ENCODE assay signal across 29 mouse cellular contexts in the genomic region with DNA sequence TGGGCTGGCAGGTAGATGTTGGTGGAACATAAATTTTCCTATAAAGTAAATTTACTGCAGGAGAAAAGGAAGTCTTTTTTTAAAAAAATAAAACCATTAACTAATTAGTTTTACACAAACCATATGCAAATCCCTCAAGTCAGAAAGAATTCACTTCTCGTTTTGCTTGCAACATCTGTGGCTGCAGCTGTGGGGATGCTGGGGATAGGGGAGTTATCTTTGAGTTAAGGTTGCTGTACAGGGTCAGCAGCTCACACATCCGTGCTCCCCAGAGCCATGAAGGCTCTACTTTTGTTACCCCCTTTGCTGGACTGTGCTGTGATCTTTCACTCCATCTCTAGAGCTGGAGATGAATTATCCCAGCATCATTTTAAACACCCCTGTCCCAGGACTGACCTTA. TPM values are rescaled to one million over a fixed set of nuclear protein-coding genes. Genes with fewer than 3 reads are reported as not detected.
DNase-seq lines count a peak whose midpoint lies in the region; ATAC-seq and TF ChIP-seq lines count a peak whose summit lies in the region.
"Had no signal": no experiment of that assay in that cellular context is flagged by ENCODE, and none has a peak within 500 bp of the region (broad histone marks: within the 10 kb centered on the region; RNA-seq: fewer than 3 reads in every experiment).

No protein-coding gene starts in this region.

- no peak overlapping the region for H3K27ac ChIP-seq in embryonic facial prominence, embryonic 14.5 days (replicated peaks; ENCODE audit: low read depth, low read length)
- H3K27ac ChIP-seq in embryonic facial prominence, embryonic 10.5 days (replicated peaks): no peak overlapping the region
- no peak overlapping the region for H3K27ac ChIP-seq in heart, embryonic 10.5 days
- H3K27ac ChIP-seq in CH12.LX (ENCODE audit: insufficient read depth, low read depth): no peak overlapping the region
- H3K27ac ChIP-seq: embryonic facial prominence, embryonic 13.5 days; forebrain, embryonic 10.5 days; forebrain, embryonic 12.5 days had no signal

- in situ Hi-C loops in CH12.LX (cut with MboI; ENCODE audit: low pct_ligation_motif_present, low pct_unique_long_range_greater_than_20kb, low sequenced_read_pairs): no loop called here

- TF ChIP-seq POLR2A in CH12.LX (IDR thresholded peaks at IDR 0.05; ENCODE audit: low read depth, low read length): no peak

- peak; percentile 26 for DNase-seq in embryonic facial prominence, embryonic 14.5 days (ENCODE audit: low spot score)
- no peak for DNase-seq in embryonic facial prominence, embryonic 10.5 days (ENCODE audit: low spot score)
- DNase-seq in heart, embryonic 10.5 days (ENCODE audit: low spot score): peak; percentile 68
- no peak for DNase-seq in heart, postnatal 14 days
- DNase-seq in CH12.LX (ENCODE audit: extremely low read depth): peak; percentile 54
- DNase-seq: adrenal gland, adult 8-10 months; adrenal gland, postnatal 14 days; adrenal gland, postnatal 36 days; B cell, adult 2 months; cerebellum, adult 11-12 months; cerebellum, adult 2 months; cerebellum, adult 9-10 months; cerebellum, postnatal 10 days; cerebellum, postnatal 25 days had no signal

- no peaks in the 10 kb centered on the region for H3K79me2 ChIP-seq in CH12.LX (replicated peaks; ENCODE audit: control insufficient read depth, extremely low read depth, insufficient read depth, poor library complexity, severe bottlenecking)

- H3K4me3 ChIP-seq in embryonic facial prominence, embryonic 14.5 days (ENCODE audit: low read depth, low read length): no peak overlapping the region
- no peak overlapping the region for H3K4me3 ChIP-seq in embryonic facial prominence, embryonic 10.5 days
- H3K4me3 ChIP-seq in heart, embryonic 10.5 days: no peak overlapping the region
- H3K4me3 ChIP-seq in CH12.LX (replicated peaks in 1 of 3; ENCODE audit: low read depth in 2 of 3, low read length in 2 of 3, poor library complexity in 1 of 3): no peak overlapping the region
- H3K4me3 ChIP-seq: embryonic facial prominence, embryonic 13.5 days; erythroblast, embryonic 14.5 days; forebrain, embryonic 10.5 days; forebrain, embryonic 12.5 days had no signal

- 25% methylated on average over 2 of the region's 2 CpGs for WGBS in embryonic facial prominence, embryonic 14.5 days
- WGBS in embryonic facial prominence, embryonic 10.5 days: 35% methylated on average over 2 of the region's 2 CpGs
- 51% methylated on average over 2 of the region's 2 CpGs for WGBS in heart, embryonic 10.5 days

- no peaks in the 10 kb centered on the region for H3K9me3 ChIP-seq in embryonic facial prominence, embryonic 14.5 days (ENCODE audit: control insufficient read depth, low read length)
- H3K9me3 ChIP-seq in embryonic facial prominence, embryonic 10.5 days: no peaks in the 10 kb centered on the region
- no peaks in the 10 kb centered on the region for H3K9me3 ChIP-seq in heart, embryonic 10.5 days
- H3K9me3 ChIP-seq in CH12.LX (replicated peaks; ENCODE audit: low read length): peaks cover 4% of the 10 kb centered on the region
- H3K9me3 ChIP-seq: embryonic facial prominence, embryonic 13.5 days; forebrain, embryonic 10.5 days; forebrain, embryonic 12.5 days had no signal

- no peak for TF ChIP-seq CTCF in CH12.LX (conservative IDR thresholded peaks at IDR 0.05 in 1 of 2, IDR thresholded peaks at IDR 0.05 in 1 of 2; ENCODE audit: low read depth in 2 of 2, low read length in 2 of 2)

- peak; percentile 60 for TF ChIP-seq EP300 in CH12.LX (IDR thresholded peaks at IDR 0.05; ENCODE audit: low read length)

- no peaks in the 10 kb centered on the region for H3K27me3 ChIP-seq in embryonic facial prominence, embryonic 14.5 days (replicated peaks; ENCODE audit: control insufficient read depth, insufficient read depth, low read length)
- H3K27me3 ChIP-seq in embryonic facial prominence, embryonic 10.5 days (replicated peaks; ENCODE audit: low read depth, poor library complexity, severe bottlenecking): no peaks in the 10 kb centered on the region
- H3K27me3 ChIP-seq in heart, embryonic 10.5 days (ENCODE audit: insufficient read depth, poor library complexity, severe bottlenecking): no peaks in the 10 kb centered on the region
- peaks cover 12% of the 10 kb centered on the region for H3K27me3 ChIP-seq in CH12.LX (replicated peaks)
- H3K27me3 ChIP-seq: embryonic facial prominence, embryonic 13.5 days; forebrain, embryonic 12.5 days; Patski had no signal

- ATAC-seq in embryonic facial prominence, embryonic 14.5 days (ENCODE audit: low read depth): no peak
- ATAC-seq in erythroblast, adult 5-6 weeks (replicated peaks; ENCODE audit: low FRiP score, poor library complexity, severe bottlenecking): no peak
- ATAC-seq: activated CD4-positive, CD25-positive, alpha-beta regulatory T cell, adult 4 months; CD4-positive, CD25-positive, alpha-beta regulatory T cell, adult 4 months; forebrain, embryonic 14.5 days; forebrain, embryonic 16.5 days; Patski had no signal

- intact Hi-C loops in heart, postnatal 14 days (cut with DNase I): no loop called here

- H3K36me3 ChIP-seq in embryonic facial prominence, embryonic 14.5 days (ENCODE audit: control insufficient read depth, insufficient read depth, low read length): no peaks in the 10 kb centered on the region
- H3K36me3 ChIP-seq in embryonic facial prominence, embryonic 10.5 days (replicated peaks): no peaks in the 10 kb centered on the region
- H3K36me3 ChIP-seq in heart, embryonic 10.5 days: no peaks in the 10 kb centered on the region
- no peaks in the 10 kb centered on the region for H3K36me3 ChIP-seq in CH12.LX (replicated peaks in 1 of 2; ENCODE audit: control insufficient read depth in 1 of 2, insufficient read depth in 1 of 2, low read length in 1 of 2)
- H3K36me3 ChIP-seq: embryonic facial prominence, embryonic 13.5 days; forebrain, embryonic 10.5 days; forebrain, embryonic 12.5 days had no signal

- dilution Hi-C loops in CH12.LX (cut with MboI; ENCODE audit: extremely low pct_ligation_motif_present, extremely low pct_unique_long_range_greater_than_20kb, low sequenced_read_pairs): no loop called here

- peaks cover 5% of the 10 kb centered on the region; the same call in 1 of the 2 replicates for H3K4me1 ChIP-seq in embryonic facial prominence, embryonic 14.5 days (ENCODE audit: control insufficient read depth, insufficient read depth, low read length)
- H3K4me1 ChIP-seq in embryonic facial prominence, embryonic 10.5 days: peaks cover 12% of the 10 kb centered on the region
- peaks cover 9% of the 10 kb centered on the region for H3K4me1 ChIP-seq in heart, embryonic 10.5 days
- H3K4me1 ChIP-seq in CH12.LX (ENCODE audit: control insufficient read depth in 1 of 2, insufficient read depth in 2 of 2): peaks cover 6 to 24% of the 10 kb centered on the region in 2 experiments
- H3K4me1 ChIP-seq: forebrain, embryonic 10.5 days; forebrain, embryonic 12.5 days had no signal

- H3K4me2 ChIP-seq in embryonic facial prominence, embryonic 14.5 days (ENCODE audit: low read depth, low read length): no peak overlapping the region
- H3K4me2 ChIP-seq in CH12.LX (ENCODE audit: insufficient read depth, low read depth, poor library complexity, severe bottlenecking): no peak overlapping the region
- H3K4me2 ChIP-seq: embryonic facial prominence, embryonic 13.5 days; forebrain, embryonic 12.5 days had no signal

- H3K9ac ChIP-seq in embryonic facial prominence, embryonic 14.5 days (ENCODE audit: low read depth, low read length): no peak overlapping the region
- H3K9ac ChIP-seq in CH12.LX (ENCODE audit: insufficient read depth, low read depth): no peak overlapping the region
- H3K9ac ChIP-seq: embryonic facial prominence, embryonic 13.5 days; forebrain, embryonic 12.5 days had no signal

- no peak for TF ChIP-seq RAD21 in CH12.LX (IDR thresholded peaks at IDR 0.05; ENCODE audit: low read depth, low read length)

TF ChIP-seq in CH12.LX, 34 proteins besides CTCF, POLR2A, EP300 and RAD21:
- no peak for TF ChIP-seq NRF1 (IDR thresholded peaks at IDR 0.05; ENCODE audit: low read depth, low read length)
- TF ChIP-seq ZKSCAN1 (IDR thresholded peaks at IDR 0.05; ENCODE audit: borderline replicate concordance, low read depth, low read length): no peak
- TF ChIP-seq JUN (IDR thresholded peaks at IDR 0.05; ENCODE audit: insufficient read depth, low read depth, low read length): no peak
- TF ChIP-seq USF2 (conservative IDR thresholded peaks at IDR 0.05; ENCODE audit: low read depth, low read length): no peak
- no peak for TF ChIP-seq JUND (conservative IDR thresholded peaks at IDR 0.05; ENCODE audit: low read depth, low read length)
- TF ChIP-seq TCF12 (IDR thresholded peaks at IDR 0.05; ENCODE audit: low read depth, low read length): peak; percentile 49; the same call in 1 of the 2 replicates
- TF ChIP-seq CHD2 (IDR thresholded peaks at IDR 0.05; ENCODE audit: low read length): no peak
- TF ChIP-seq MAFK (IDR thresholded peaks at IDR 0.05; ENCODE audit: insufficient replicate concordance, low read length): no peak
- TF ChIP-seq MAZ (IDR thresholded peaks at IDR 0.05; ENCODE audit: low read depth, low read length): no peak
- no peak for TF ChIP-seq IRF4 (IDR thresholded peaks at IDR 0.05; ENCODE audit: low read depth, low read length)
- no peak for TF ChIP-seq ETS1 (conservative IDR thresholded peaks at IDR 0.05; ENCODE audit: low read depth, low read length)
- no peak for TF ChIP-seq E2F4 (IDR thresholded peaks at IDR 0.05; ENCODE audit: insufficient replicate concordance, low read depth, low read length)
- no peak for TF ChIP-seq MYC (IDR thresholded peaks at IDR 0.05; ENCODE audit: low read depth, low read length)
- TF ChIP-seq MEF2A (IDR thresholded peaks at IDR 0.05; ENCODE audit: borderline replicate concordance, low read depth, low read length): no peak
- peak; percentile 69 for TF ChIP-seq ZNF384 (IDR thresholded peaks at IDR 0.05; ENCODE audit: low read depth, low read length)

RNA-seq across cellular contexts. Expression of gene Tnp1, which starts 54.4 kb away (rescaled TPM):
- not detected in 2 replicates for polyA plus RNA-seq in embryonic facial prominence, embryonic 14.5 days (2014; fragmentation: Nextera tagmentation; extraction: Ambion mirVana)
- polyA plus RNA-seq in embryonic facial prominence, embryonic 10.5 days (2016; fragmentation: Nextera tagmentation; extraction: Ambion mirVana): not detected in 2 replicates
- not detected in 2 replicates for polyA plus RNA-seq in heart, embryonic 10.5 days (2016; fragmentation: Nextera tagmentation; extraction: Ambion mirVana)
- total RNA-seq in heart, postnatal 14 days (2021): not detected
- total RNA-seq in CH12.LX (2012; rRNA removed): not detected in 2 replicates
- not detected in 2 replicates for total RNA-seq in CH12.LX (2014; rRNA removed)
- not detected in 2 replicates for polyA plus RNA-seq in CH12.LX (2012; ENCODE audit: insufficient read length, low read depth)
- not detected in 2 replicates for total RNA-seq in erythroblast, adult 5-6 weeks (2015; ENCODE audit: low replicate concordance)
- total RNA-seq in erythroblast, adult 5-6 weeks (2017; ENCODE audit: low replicate concordance): not detected in 2 replicates
- total RNA-seq: adrenal gland, adult 18-20 months; adrenal gland, adult 8-10 months; adrenal gland, postnatal 14 days; adrenal gland, postnatal 36 days; ES-E14 had no signal
- polyA plus RNA-seq: activated CD4-positive, CD25-positive, alpha-beta regulatory T cell, adult 4 months; CD4-positive, CD25-positive, alpha-beta regulatory T cell, adult 4 months; cerebellum, adult 2 months; cortical plate, adult 2 months; embryonic facial prominence, embryonic 11.5 days; embryonic facial prominence, embryonic 13.5 days; erythroblast, embryonic 14.5 days; forebrain, embryonic 10.5 days; forebrain, embryonic 12.5 days; forebrain, embryonic 14.5 days; forebrain, embryonic 16.5 days; frontal cortex, adult 2 months; Patski had no signal

Comparison
In these comparisons a context has a peak if more than half of its experiments do, and no peak if none do; other contexts are left out.
1. DNase-seq: peak in embryonic facial prominence, embryonic 14.5 days (single experiment), heart, embryonic 10.5 days (single experiment) and CH12.LX (single experiment); none in embryonic facial prominence, embryonic 10.5 days (single experiment) and heart, postnatal 14 days (0 of 2).